Mouse (Mus musculus) forebrain, embryonic 12.5 days (tissue): ENCODE results near the gene Frmpd2. TPM values are rescaled to one million over a fixed set of nuclear protein-coding genes. Genes with fewer than 3 reads are reported as not detected.

Experiments used
- ATAC-seq: fragments of 200-750 bp; cut with Nextera tagmentation; 2 replicates; pipeline ENCODE4 v1.8.0; 2017; ENCODE audit warnings: moderate TSS enrichment; ENCODE audit not compliant: low FRiP score
- H3K27ac ChIP-seq: fragments of 300-500 bp; sonication (generic); 2 replicates; pipeline ENCODE4 v1.5.1; 2016; ENCODE audit warnings: mild to moderate bottlenecking
- H3K27me3 ChIP-seq: fragments of 300-500 bp; sonication (generic); 2 replicates; pipeline ENCODE4 v1.6.1; 2016; ENCODE audit warnings: mild to moderate bottlenecking
- H3K36me3 ChIP-seq: fragments of 300-500 bp; sonication (generic); replicated peaks from 2 replicates; pipeline ENCODE4 v1.6.1; 2016; ENCODE audit warnings: mild to moderate bottlenecking
- H3K4me1 ChIP-seq: fragments of 300-500 bp; sonication (generic); 2 replicates; pipeline ENCODE4 v1.6.1; 2016
- H3K4me2 ChIP-seq: fragments of 300-500 bp; sonication (generic); 2 replicates; pipeline ENCODE4 v1.6.1; 2016; ENCODE audit warnings: mild to moderate bottlenecking, moderate library complexity
- H3K4me3 ChIP-seq: fragments of 300-500 bp; sonication (generic); replicated peaks from 2 replicates; pipeline ENCODE4 v1.5.1; 2016; ENCODE audit warnings: mild to moderate bottlenecking
- H3K9ac ChIP-seq: fragments of 300-500 bp; sonication (generic); 2 replicates; pipeline ENCODE4 v1.6.1; 2016; ENCODE audit warnings: mild to moderate bottlenecking
- H3K9me3 ChIP-seq: fragments of 300-500 bp; sonication (generic); 2 replicates; pipeline ENCODE4 v1.6.1; 2016
- WGBS: fragments of 180-500 bp; shearing (Covaris S2); methylation state at CpG from one replicate; pipeline ENCODE4 v1.1.7; 2016; 5-methylcytosine and 5-hydroxymethylcytosine counted together
- polyA plus RNA-seq: library from polyadenylated mRNA; unstranded; fragments of >200 nt; fragmentation: Nextera tagmentation; extraction: Ambion mirVana; gene quantifications from 2 replicates; pipeline ENCODE4 v1.2.1, GENCODE M21; 2016

Gene Frmpd2
- polyA plus RNA-seq, 1 experiment from 2014 or later: 0.18 TPM

DNA sequence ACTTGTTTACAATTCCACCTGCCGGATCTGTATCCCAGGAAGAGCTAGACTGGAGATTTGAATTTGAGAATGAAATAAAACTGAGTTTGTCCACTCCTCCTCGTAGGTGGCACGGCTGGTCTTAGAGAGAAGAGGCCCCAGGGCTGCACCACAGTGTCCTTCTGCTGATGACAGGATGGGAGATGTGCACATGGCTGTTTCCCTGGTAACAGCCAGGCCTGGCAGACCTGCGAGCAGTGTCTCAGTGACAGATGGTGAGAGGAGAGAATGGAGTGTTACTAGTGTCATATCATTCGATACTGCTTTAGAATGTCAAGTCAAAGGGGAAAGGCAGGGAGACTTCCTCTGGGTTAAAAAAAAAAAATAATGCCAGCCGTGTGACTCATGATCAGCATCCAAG lies 78.4 kb downstream of the Frmpd2 start:
- ATAC-seq: peak; percentile 73
- no peak overlapping the region for H3K4me3 ChIP-seq
- WGBS: 69% methylated on average over 6 of the region's 6 CpGs

GRCm38 (mm10) chr14:33570737-33571136 lies 99.2 kb downstream of the Frmpd2 start:
- no peak for ATAC-seq
- H3K4me1 ChIP-seq: 0 out of 2 replicates have a peak, but pooled peaks cover 10% of the 10 kb centered on the region
- no peaks in the 10 kb centered on the region for H3K36me3 ChIP-seq
- H3K27me3 ChIP-seq: no peaks in the 10 kb centered on the region
- H3K27ac ChIP-seq: no peak overlapping the region
- H3K9me3 ChIP-seq: no peaks in the 10 kb centered on the region
- WGBS: 29% methylated on average over 6 of the region's 6 CpGs
- H3K4me3 ChIP-seq: no peak overlapping the region
- H3K4me2 ChIP-seq: no peak overlapping the region
- H3K9ac ChIP-seq: no peak overlapping the region

More for the DNA sequence above, 78.4 kb downstream of the Frmpd2 start:
- no peak overlapping the region for H3K27ac ChIP-seq
- no peak overlapping the region for H3K9ac ChIP-seq
- H3K36me3 ChIP-seq: no peaks in the 10 kb centered on the region
- no peak overlapping the region for H3K4me2 ChIP-seq
- no peaks in the 10 kb centered on the region for H3K27me3 ChIP-seq
- H3K9me3 ChIP-seq: no peaks in the 10 kb centered on the region
- H3K4me1 ChIP-seq: peaks cover 5% of the 10 kb centered on the region

DNA sequence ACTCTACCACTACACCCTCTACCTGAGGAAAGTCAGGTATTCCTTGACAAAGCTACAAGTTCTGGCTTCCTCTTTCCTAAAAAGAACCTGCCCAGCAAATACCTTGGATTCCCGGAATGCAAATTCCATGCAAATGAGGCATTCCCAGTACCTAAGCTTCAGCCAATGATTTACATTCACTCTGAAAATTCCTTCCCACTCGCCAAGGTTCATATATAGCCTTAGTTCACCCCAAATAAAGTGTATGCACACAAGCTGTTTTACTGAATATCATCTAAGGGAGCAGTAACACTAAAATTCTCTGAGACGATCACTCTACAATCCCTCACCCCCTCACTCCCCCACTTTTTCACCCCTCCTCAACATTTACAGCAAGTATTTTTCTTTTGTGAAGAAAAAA lies 102.1 kb downstream of the Frmpd2 start:
- no peak for ATAC-seq
- 80% methylated on average over 3 of the region's 3 CpGs for WGBS
- H3K4me1 ChIP-seq: 0 out of 2 replicates have a peak, but pooled peaks cover 10% of the 10 kb centered on the region
- H3K4me3 ChIP-seq: no peak overlapping the region
- no peaks in the 10 kb centered on the region for H3K9me3 ChIP-seq
- H3K9ac ChIP-seq: no peak overlapping the region
- H3K27me3 ChIP-seq: no peaks in the 10 kb centered on the region
- H3K4me2 ChIP-seq: no peak overlapping the region
- no peaks in the 10 kb centered on the region for H3K36me3 ChIP-seq
- H3K27ac ChIP-seq: no peak overlapping the region

DNA sequence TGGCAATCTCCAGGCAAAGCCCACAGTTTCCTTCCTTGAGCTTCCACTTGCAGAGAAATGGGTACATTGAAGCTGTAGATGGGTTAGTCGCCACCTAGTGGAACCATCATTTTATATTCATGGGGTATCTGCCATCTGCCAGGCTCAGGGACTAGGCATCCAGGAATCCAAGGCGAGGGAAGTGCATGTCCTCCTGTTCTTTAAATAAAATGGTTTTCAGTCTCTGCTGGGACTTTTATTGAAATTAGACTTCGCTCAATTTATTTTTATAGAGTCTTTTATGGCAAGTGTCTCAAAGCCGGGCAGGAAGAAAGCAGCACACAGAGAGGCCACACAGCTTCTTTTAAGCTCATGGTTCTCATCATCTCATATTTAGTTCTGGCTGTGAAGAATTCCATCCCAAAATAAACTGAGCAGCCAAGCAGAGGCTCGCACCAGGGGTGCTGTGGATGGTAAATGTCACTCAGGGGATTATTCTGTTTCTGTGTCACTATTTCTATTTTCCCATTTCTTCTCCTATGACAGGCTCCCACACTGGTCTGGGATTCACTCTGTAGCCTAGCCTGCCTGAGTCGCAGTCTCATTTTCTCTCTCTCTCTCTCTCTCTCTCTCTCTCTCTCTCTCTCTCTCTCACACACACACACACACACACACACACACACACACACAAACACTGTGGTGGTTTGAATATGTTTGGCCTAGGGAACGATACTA lies 108.4 kb downstream of the Frmpd2 start:
- no peak overlapping the region for H3K27ac ChIP-seq
- H3K9ac ChIP-seq: no peak overlapping the region
- H3K4me3 ChIP-seq: no peak overlapping the region
- WGBS: 74% methylated on average over 7 of the region's 7 CpGs
- H3K36me3 ChIP-seq: no peaks in the 10 kb centered on the region
- no peaks in the 10 kb centered on the region for H3K27me3 ChIP-seq
- ATAC-seq: no peak
- no peaks in the 10 kb centered on the region for H3K9me3 ChIP-seq
- no peak overlapping the region for H3K4me2 ChIP-seq
- H3K4me1 ChIP-seq: no peaks in the 10 kb centered on the region

- no peak within 1 kb of the TSS for H3K27ac ChIP-seq
- no peak for ATAC-seq
- H3K27me3 ChIP-seq: no peaks in the 10 kb centered on the region
- 0 out of 2 replicates have a peak, but pooled peaks cover 4% of the 10 kb centered on the region for H3K9me3 ChIP-seq
- 67% methylated on average over 14 of the region's 14 CpGs for WGBS
- H3K36me3 ChIP-seq: no peaks in the 10 kb centered on the region
- no peak within 1 kb of the TSS for H3K4me2 ChIP-seq
- H3K4me3 ChIP-seq: no peak within 1 kb of the TSS
- H3K9ac ChIP-seq: no peak within 1 kb of the TSS
- H3K4me1 ChIP-seq: no peaks in the 10 kb centered on the region
Observed at GRCm38 (mm10) chr14:33588951-33589350, 117.5 kb downstream of the Frmpd2 start, which contains the start of gene Ptpn20. TSS of gene Ptpn20 (plus strand) at chr14:33589207.

DNA sequence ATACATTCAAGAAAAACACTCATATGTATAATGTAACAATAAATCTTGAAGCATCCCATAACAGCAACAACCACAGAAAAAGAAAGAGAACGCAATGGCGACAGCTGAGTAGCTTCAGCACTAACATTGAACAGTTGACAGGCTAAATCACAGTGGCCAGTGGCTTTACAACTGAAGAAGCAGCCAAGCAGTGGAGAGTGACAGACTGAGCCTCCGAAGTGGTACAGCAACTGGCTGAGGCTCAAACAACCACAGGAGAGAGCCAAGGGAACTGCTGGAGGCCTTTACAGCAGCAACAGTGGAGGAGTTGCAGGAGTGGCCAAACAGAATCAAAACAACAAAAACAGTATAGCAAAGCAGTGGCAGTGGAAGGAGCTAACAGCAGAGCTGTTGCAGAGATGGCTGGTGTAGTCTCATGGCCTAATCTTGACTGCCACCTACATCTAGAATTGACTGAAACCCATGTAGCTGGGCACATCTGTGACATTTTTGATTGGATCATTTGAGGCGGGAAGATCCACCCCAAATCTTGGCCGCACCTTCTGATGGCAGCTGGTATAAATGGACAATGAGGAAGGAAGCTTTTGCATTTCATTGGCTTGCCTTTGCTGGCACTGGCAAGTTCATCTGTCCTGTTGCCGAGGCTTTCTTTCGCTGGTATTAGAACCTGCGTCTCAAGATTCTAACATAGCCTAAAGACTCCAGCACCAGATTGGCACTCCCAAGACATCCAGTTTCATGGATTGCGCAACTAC lies 127.1 kb downstream of the Frmpd2 start:
- 93% methylated on average over 9 of the region's 9 CpGs for WGBS
- no peak for ATAC-seq
- no peak overlapping the region for H3K27ac ChIP-seq

GRCm38 (mm10) chr14:33607431-33607830 lies 135.9 kb downstream of the Frmpd2 start:
- Histone ChIP-seq H3K9ac (no peak overlapping the region), H3K36me3 (no peaks in the 10 kb centered on the region), H3K4me1 (no peaks in the 10 kb centered on the region), H3K27me3 (no peaks in the 10 kb centered on the region), H3K9me3 (no peaks in the 10 kb centered on the region), H3K4me3 (no peak overlapping the region), H3K27ac (no peak overlapping the region), H3K4me2 (no peak overlapping the region)
- no peak for ATAC-seq
- WGBS: 89% methylated on average over 10 of the region's 10 CpGs

More for the DNA sequence above, 127.1 kb downstream of the Frmpd2 start:
- H3K4me2 ChIP-seq: no peak overlapping the region
- no peaks in the 10 kb centered on the region for H3K27me3 ChIP-seq
- no peaks in the 10 kb centered on the region for H3K9me3 ChIP-seq
- H3K4me3 ChIP-seq: no peak overlapping the region
- H3K4me1 ChIP-seq: no peaks in the 10 kb centered on the region
- no peak overlapping the region for H3K9ac ChIP-seq
- H3K36me3 ChIP-seq: no peaks in the 10 kb centered on the region

Other genes with a start within 250 kb of the Frmpd2 start
- 28.3 and 29.0 TPM in 2 replicates for gene Mapk8, start 24.5 kb upstream of the Frmpd2 start, polyA plus RNA-seq
- 0.10 TPM in 1 of 2 replicates, not detected in the other for gene Ptpn20, start 117.5 kb downstream of the Frmpd2 start, polyA plus RNA-seq